Mouse (Mus musculus) hindbrain, embryonic 12.5 days (tissue): ENCODE results near the gene Slc36a4. TPM values are rescaled to one million over a fixed set of nuclear protein-coding genes. Genes with fewer than 3 reads are reported as not detected.

Experiments
- ATAC-seq: fragments of 200-750 bp; cut with Nextera tagmentation; 2 replicates; pipeline ENCODE4 v1.8.0; 2017; ENCODE audit warnings: moderate TSS enrichment; ENCODE audit not compliant: low FRiP score
- H3K27ac ChIP-seq: fragments of 300-500 bp; sonication (generic); 2 replicates; pipeline ENCODE4 v1.5.1; 2016; ENCODE audit warnings: mild to moderate bottlenecking
- H3K27me3 ChIP-seq: fragments of 300-500 bp; sonication (generic); 2 replicates; pipeline ENCODE4 v1.6.1; 2016; ENCODE audit warnings: mild to moderate bottlenecking
- H3K36me3 ChIP-seq: fragments of 300-500 bp; sonication (generic); 2 replicates; pipeline ENCODE4 v1.6.1; 2016; ENCODE audit warnings: mild to moderate bottlenecking
- H3K4me1 ChIP-seq: fragments of 300-500 bp; sonication (generic); 2 replicates; pipeline ENCODE4 v1.6.1; 2016
- H3K4me2 ChIP-seq: fragments of 300-500 bp; sonication (generic); replicated peaks from 2 replicates; pipeline ENCODE4 v1.6.1; 2016; ENCODE audit warnings: mild to moderate bottlenecking
- H3K4me3 ChIP-seq: fragments of 300-500 bp; sonication (generic); 2 replicates; pipeline ENCODE4 v1.5.1; 2016; ENCODE audit warnings: mild to moderate bottlenecking
- H3K9ac ChIP-seq: fragments of 300-500 bp; sonication (generic); 2 replicates; pipeline ENCODE4 v1.6.1; 2016; ENCODE audit warnings: mild to moderate bottlenecking, moderate library complexity
- H3K9me3 ChIP-seq: fragments of 300-500 bp; sonication (generic); replicated peaks from 2 replicates; pipeline ENCODE4 v1.6.1; 2016; ENCODE audit warnings: mild to moderate bottlenecking
- WGBS: fragments of 180-500 bp; shearing (Covaris S2); methylation state at CpG from one replicate; pipeline ENCODE4 v1.1.7; 2016; 5-methylcytosine and 5-hydroxymethylcytosine counted together
- polyA plus RNA-seq: library from polyadenylated mRNA; unstranded; fragments of >200 nt; fragmentation: Nextera tagmentation; extraction: Ambion mirVana; gene quantifications from 2 replicates; pipeline ENCODE4 v1.2.1, GENCODE M21; 2016

Gene Slc36a4
- polyA plus RNA-seq, 1 experiment from 2014 or later: 23.6 TPM

- Histone ChIP-seq H3K27ac (no peak overlapping the region), H3K27me3 (no peaks in the 10 kb centered on the region), H3K4me3 (no peak overlapping the region), H3K4me1 (no peaks in the 10 kb centered on the region), H3K9me3 (no peaks in the 10 kb centered on the region), H3K36me3 (no peaks in the 10 kb centered on the region), H3K4me2 (no peak overlapping the region), H3K9ac (no peak overlapping the region)
- 83% methylated on average over 12 of the region's 12 CpGs for WGBS
- 0 out of 2 replicates have a peak, but pooled peaks have one; percentile 23 for ATAC-seq
Observed at GRCm38 (mm10) chr9:15772766-15773165, 63.2 kb downstream of the Slc36a4 start.

GRCm38 (mm10) chr9:15773426-15773825 lies 63.9 kb downstream of the Slc36a4 start:
- H3K27me3 ChIP-seq: no peaks in the 10 kb centered on the region
- no peak overlapping the region for H3K4me3 ChIP-seq
- no peaks in the 10 kb centered on the region for H3K36me3 ChIP-seq
- H3K9me3 ChIP-seq: no peaks in the 10 kb centered on the region
- H3K4me1 ChIP-seq: no peaks in the 10 kb centered on the region
- no peak overlapping the region for H3K4me2 ChIP-seq
- no peak overlapping the region for H3K27ac ChIP-seq
- WGBS: 40% methylated on average over 2 of the region's 4 CpGs
- peak; percentile 18; the same call in 1 of the 2 replicates for ATAC-seq
- no peak overlapping the region for H3K9ac ChIP-seq

- 0 out of 2 replicates have a peak, but pooled peaks have one; percentile 33 for ATAC-seq
Observed at GRCm38 (mm10) chr9:15774911-15775310, 65.4 kb downstream of the Slc36a4 start.

GRCm38 (mm10) chr9:15781936-15782335 lies 72.4 kb downstream of the Slc36a4 start:
- no peaks in the 10 kb centered on the region for H3K4me1 ChIP-seq
- H3K4me3 ChIP-seq: no peak overlapping the region
- no peaks in the 10 kb centered on the region for H3K36me3 ChIP-seq
- ATAC-seq: no peak
- H3K9me3 ChIP-seq: no peaks in the 10 kb centered on the region
- H3K4me2 ChIP-seq: no peak overlapping the region
- 66% methylated on average over 4 of the region's 4 CpGs for WGBS
- H3K9ac ChIP-seq: no peak overlapping the region
- H3K27me3 ChIP-seq: no peaks in the 10 kb centered on the region
- no peak overlapping the region for H3K27ac ChIP-seq

More at GRCm38 (mm10) chr9:15774911-15775310, 65.4 kb downstream of the Slc36a4 start:
- WGBS: 66% methylated on average over 1 of the region's 1 CpGs
- Histone ChIP-seq H3K27me3 (no peaks in the 10 kb centered on the region), H3K4me3 (no peak overlapping the region), H3K27ac (no peak overlapping the region), H3K36me3 (no peaks in the 10 kb centered on the region), H3K9me3 (no peaks in the 10 kb centered on the region), H3K4me1 (no peaks in the 10 kb centered on the region), H3K4me2 (no peak overlapping the region), H3K9ac (no peak overlapping the region)

GRCm38 (mm10) chr9:15786192-15786591 lies 76.7 kb downstream of the Slc36a4 start:
- no peak overlapping the region for H3K4me2 ChIP-seq
- WGBS: 82% methylated on average over 3 of the region's 3 CpGs
- H3K4me3 ChIP-seq: no peak overlapping the region
- H3K27ac ChIP-seq: no peak overlapping the region
- H3K9ac ChIP-seq: no peak overlapping the region
- no peaks in the 10 kb centered on the region for H3K27me3 ChIP-seq
- no peaks in the 10 kb centered on the region for H3K4me1 ChIP-seq
- no peaks in the 10 kb centered on the region for H3K36me3 ChIP-seq
- ATAC-seq: no peak
- H3K9me3 ChIP-seq: no peaks in the 10 kb centered on the region

GRCm38 (mm10) chr9:15786610-15787009 lies 77.1 kb downstream of the Slc36a4 start:
- H3K36me3 ChIP-seq: no peaks in the 10 kb centered on the region
- H3K27ac ChIP-seq: no peak overlapping the region
- H3K9ac ChIP-seq: no peak overlapping the region
- H3K27me3 ChIP-seq: no peaks in the 10 kb centered on the region
- no peaks in the 10 kb centered on the region for H3K4me1 ChIP-seq
- no peak overlapping the region for H3K4me3 ChIP-seq
- no peak for ATAC-seq
- H3K4me2 ChIP-seq: no peak overlapping the region
- no peaks in the 10 kb centered on the region for H3K9me3 ChIP-seq
- WGBS: 76% methylated on average over 2 of the region's 2 CpGs

GRCm38 (mm10) chr9:15792076-15792475 lies 82.5 kb downstream of the Slc36a4 start:
- 91% methylated on average over 9 of the region's 9 CpGs for WGBS
- Histone ChIP-seq H3K36me3 (no peaks in the 10 kb centered on the region), H3K9me3 (no peaks in the 10 kb centered on the region), H3K9ac (no peak overlapping the region), H3K27me3 (no peaks in the 10 kb centered on the region), H3K4me1 (no peaks in the 10 kb centered on the region), H3K4me2 (no peak overlapping the region), H3K27ac (no peak overlapping the region), H3K4me3 (no peak overlapping the region)
- ATAC-seq: no peak

Other genes with a start within 250 kb of the Slc36a4 start
- 1.2 and 1.7 TPM in 2 replicates for gene Smco4, start 216.3 kb upstream of the Slc36a4 start, polyA plus RNA-seq
- 3.5 and 4.0 TPM in 2 replicates for gene Deup1, start 81.8 kb upstream of the Slc36a4 start, polyA plus RNA-seq
- not detected in 2 replicates for gene Mtnr1b, start 164.8 kb downstream of the Slc36a4 start, polyA plus RNA-seq